Mouse (Mus musculus) kidney, adult 18-20 months (tissue): ENCODE results near the gene Dbndd1.
"Not testable (repeated sequence)": the region's sequence is repeated elsewhere in the genome, so short reads cannot be mapped to it uniquely, and the experiment has no call there.

Source experiments
- DNase-seq: peaks from one replicate; pipeline ENCODE4 v3.0.0; 2021

The Dbndd1 gene

DNA sequence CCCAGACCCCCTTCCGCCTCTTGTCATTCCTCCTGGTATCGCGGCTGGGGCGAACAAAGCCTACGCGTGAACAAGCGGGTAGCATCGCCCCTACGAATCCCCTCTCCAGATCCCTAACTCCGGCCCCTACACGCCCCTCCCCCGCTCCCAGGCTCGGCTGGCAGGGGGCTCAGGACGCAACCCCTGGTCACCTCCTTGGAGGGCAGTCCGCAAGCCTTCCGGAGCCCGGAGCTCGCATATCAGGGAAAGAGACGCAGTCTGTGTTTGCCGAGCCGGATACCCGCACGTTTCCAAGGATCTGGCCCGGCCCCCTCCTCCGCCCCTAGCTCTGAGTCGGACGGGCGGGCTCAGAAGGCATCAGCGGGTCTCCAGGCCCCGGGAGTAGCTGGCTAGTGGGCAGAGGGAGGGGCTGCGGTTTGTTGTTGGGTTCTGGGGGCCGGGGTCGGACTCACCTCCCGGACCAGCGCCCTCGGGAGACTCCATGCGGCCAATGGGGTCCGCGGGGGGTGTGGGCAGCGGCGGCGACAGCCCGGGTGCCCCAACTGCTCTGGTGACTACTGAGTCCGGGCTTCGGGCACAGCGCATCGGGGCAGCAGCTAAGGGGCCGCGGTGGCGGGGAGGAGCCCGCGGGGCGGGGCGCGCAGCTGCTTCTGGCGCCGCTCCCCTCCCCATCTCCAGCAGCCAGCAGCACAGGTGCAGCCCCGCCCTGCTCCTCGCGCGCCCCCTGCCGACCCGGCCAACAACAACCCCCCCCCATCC, at the start of gene Dbndd1:
Gene Dbndd1 (minus strand): TSS at position 683 of the 759 bp plus-strand sequence.
- DNase-seq = peak; percentile 7

GRCm38 (mm10) chr8:123564221-123564620, 49.0 kb upstream of the Dbndd1 start:
- DNase-seq = not testable (repeated sequence)

DNA sequence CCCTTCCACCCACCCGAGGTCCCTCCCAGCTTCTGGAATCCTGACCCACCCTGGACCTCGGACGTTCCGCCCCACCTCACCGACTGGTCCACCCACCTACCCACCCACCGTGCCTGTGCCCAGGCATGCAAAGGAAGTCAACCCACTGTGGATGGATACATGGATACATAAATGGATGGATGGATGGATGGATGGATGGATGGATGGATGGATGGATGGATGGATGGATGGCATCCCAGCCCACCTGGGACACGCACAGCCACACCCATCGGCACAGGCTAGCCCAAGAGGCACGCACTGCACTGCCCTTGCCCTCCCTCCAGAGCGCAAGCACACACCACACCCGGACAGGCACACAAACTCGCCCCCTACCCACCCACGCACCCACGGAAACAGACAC, 22.4 kb upstream of the Dbndd1 start:
- DNase-seq = peak; percentile 18

- DNase-seq = no peak
Measured at GRCm38 (mm10) chr8:123536990-123537380, 21.7 kb upstream of the Dbndd1 start.

DNA sequence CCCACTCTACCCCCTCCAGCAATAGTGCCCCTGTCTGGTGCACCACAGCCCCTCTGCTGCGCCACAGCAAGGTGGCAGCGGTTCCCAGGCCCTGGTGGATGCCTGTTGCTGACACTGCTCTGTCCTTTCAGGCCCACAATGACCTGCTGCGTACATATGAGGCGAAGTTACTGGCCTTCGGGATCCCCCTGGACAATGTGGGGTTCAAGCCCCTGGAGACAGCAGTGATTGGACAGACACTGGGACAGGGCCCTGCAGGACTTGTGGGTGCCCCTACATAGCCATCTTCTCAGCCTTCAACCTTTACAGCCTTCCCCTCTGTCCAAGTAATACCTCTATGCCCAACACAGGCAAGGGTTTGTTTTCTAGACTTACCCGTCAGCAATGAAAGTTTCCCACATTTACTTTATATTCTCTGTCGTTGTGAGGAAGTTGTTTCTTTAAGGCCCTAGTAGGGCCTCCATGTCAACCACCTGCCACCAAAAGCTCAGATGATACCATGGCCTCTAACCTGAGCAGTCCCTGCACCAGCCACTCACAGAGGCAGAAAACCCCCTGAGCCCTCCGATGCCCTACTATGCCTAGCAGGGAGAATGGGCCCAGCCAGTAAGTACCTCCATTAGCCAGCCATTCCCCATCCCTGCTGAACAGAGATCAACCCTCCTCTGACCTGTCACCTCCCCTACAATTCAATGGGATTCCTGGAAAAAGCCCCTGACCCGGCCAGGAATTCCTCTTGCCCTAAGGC, 21.2 kb upstream of the Dbndd1 start:
- no peak for DNase-seq

DNA sequence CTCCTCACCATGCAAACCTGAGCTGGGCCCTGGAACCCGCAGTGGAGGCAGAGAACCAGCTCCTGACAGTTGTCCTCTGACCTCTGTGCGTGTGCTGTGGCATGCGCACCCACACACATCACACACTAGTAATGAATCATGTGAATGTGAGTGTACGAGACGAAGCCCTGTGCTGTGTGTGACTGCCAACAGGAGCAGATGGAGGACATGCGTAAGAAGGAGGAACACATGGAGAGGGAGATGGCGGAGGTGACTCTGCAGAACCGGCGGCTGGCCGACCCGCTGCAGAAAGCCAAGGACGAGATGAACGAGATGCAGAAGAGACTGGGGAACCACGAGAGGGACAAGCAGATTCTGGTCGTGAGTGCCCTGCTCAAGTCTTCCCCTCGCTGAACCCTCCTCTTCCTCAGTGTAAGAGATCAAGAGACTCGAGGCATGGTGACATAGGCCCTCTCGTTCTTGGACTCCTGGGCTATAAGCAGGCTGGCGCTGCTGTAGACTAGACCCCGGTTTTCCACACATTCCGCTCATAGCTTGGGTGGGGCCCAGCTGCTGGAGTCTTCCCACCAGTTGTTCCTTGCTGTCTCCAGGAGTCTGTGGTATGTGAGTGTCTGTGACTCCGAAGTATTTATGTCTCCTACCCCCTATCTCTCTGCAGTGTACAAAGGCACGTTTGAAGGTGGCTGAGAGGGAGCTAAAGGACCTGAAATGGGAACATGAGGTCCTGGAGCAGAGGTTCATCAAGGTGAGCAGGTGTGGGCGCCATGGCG, 12.6 kb upstream of the Dbndd1 start:
- DNase-seq = no peak

DNA sequence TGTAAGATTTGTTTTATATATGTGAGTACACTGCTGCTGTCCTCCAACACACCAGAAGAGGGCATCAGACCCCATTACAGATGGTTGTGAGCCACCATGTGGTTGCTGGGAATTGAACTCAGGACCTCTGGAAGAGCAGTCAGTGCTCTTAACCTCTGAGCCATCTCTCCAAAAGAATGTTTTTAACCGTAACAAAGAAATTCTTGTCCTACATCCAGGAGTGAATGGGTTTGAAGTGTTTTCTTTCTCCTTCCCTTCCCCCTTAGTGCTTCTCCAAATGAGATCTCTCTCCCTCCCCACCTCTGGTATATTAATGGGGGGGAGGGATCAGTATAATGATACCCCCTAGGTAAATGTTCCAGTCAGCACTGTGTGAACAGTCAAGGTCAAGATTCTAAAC, 4.8 kb upstream of the Dbndd1 start:
- DNase-seq = not testable (repeated sequence)

- DNase-seq = peak; percentile 88
Measured at GRCm38 (mm10) chr8:123518667-123519066, 3.4 kb upstream of the Dbndd1 start, which contains the start of gene Gas8. Gene Gas8, plus strand, starts transcription at chr8:123518834.

GRCm38 (mm10) chr8:123518172-123518571, 2.9 kb upstream of the Dbndd1 start:
- no peak for DNase-seq

- DNase-seq = no peak
Measured at GRCm38 (mm10) chr8:123516596-123516995, 1.3 kb upstream of the Dbndd1 start.

DNA sequence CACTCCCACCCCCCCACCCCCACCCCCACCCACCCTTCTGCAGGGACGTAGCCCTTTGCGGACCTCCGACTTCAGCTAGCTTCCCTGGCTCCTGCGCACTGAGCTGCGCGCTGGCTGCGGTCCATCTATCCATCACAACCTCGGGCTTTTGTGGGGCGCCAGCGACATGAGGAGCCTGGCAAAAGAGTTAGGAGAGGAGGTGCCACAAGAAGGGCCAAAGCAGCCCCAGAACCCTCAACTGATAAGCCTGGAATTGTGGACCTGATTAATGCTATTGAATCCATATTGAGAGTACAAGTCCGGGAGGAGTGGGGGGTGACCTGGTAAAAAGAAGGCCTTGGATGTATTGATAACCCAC, 256 bp upstream of the Dbndd1 start:
- DNase-seq = no peak

DNA sequence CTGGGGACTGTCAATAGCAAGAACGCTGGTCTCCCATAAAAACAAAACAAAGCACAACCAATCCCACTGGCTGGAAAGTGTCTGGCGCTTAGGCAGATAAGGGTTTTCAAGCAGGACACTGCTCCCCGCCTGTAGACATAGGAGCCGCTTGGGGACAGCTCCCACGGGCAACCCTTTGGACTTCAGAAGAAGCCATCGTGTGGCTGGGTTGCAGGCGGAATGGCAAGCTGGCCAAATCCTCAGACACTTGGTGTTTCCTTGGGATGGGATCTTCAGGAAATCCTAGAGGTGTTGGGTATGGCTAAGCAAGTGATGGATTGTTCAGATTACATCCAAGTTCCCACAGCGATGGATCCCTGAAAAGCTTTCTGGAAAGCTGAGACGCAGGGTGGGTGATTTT, 1.1 kb downstream of the Dbndd1 start:
- DNase-seq = no peak

DNA sequence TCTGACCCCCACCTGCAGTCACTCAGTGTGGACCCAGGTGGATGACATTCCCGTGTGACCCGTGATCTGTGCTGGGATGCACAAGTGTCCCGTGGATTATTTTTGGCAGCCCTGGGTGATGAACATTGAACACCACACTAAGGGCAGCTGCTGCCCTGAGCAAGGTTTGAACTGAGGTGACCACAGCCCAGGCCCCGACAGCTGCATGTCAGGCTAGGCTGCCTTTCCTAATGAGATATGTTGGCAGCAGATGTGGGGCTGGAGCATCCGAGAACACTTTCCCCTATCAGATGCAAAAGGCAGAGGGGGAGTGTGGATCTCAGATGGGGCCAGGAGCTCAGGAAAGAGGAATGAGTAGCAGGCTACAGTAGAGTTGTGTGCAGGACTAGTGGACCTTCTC, 4.4 kb downstream of the Dbndd1 start:
- DNase-seq = no peak

- no peak for DNase-seq
Measured at GRCm38 (mm10) chr8:123507153-123507552, 8.1 kb downstream of the Dbndd1 start.

GRCm38 (mm10) chr8:123505695-123506094, 9.6 kb downstream of the Dbndd1 start:
- no peak for DNase-seq

DNA sequence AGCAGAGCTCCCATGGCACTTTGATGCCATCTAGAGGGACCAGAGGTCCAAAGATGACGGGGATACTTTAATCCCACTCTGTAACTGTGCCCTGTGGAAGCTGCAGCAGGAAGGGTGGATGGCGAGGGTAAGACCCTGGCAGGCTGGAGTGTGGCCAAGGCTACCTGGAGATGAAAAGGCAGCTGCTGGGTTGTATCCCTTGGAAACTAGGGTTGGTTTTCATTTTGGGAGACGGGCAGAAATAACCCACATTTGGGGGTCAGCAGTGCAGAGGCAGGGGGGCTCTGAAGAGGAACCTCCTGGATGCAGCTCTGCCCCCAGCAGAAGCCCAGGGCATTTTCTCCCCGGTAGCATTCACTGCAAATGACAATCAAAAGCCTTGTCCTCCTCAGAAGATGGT, 10.0 kb downstream of the Dbndd1 start:
- no peak for DNase-seq

- no peak for DNase-seq
Measured at GRCm38 (mm10) chr8:123504591-123505195, 10.6 kb downstream of the Dbndd1 start.

GRCm38 (mm10) chr8:123503801-123504467, 11.3 kb downstream of the Dbndd1 start:
- no peak for DNase-seq

GRCm38 (mm10) chr8:123502192-123502591, 13.1 kb downstream of the Dbndd1 start:
- no peak for DNase-seq

GRCm38 (mm10) chr8:123499556-123499955, 15.7 kb downstream of the Dbndd1 start:
- no peak for DNase-seq

DNA sequence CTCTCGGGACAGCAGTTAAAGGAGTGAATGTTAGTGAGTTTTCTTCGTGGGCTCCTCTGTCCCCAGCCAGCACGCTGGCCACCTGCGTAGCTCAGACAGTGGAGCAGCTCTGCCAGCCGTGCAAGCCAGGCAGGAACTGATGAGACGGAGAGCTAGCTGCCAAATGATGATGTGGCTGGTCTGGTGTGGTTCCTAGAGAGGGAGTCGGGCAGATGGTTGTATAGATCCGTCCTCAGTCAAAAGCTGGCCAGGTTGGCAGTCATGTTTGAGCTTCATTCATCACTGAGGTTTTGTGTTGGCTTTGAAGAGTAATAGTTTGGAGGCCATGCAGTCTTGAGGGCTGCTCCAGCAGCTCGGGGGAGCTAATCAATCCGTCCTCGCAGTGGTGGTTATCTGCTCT, 16.3 kb downstream of the Dbndd1 start:
- no peak for DNase-seq

- DNase-seq = no peak
Measured at GRCm38 (mm10) chr8:123497699-123498098, 17.6 kb downstream of the Dbndd1 start.

- DNase-seq = no peak
Measured at GRCm38 (mm10) chr8:123492898-123493297, 22.4 kb downstream of the Dbndd1 start.
